Mouse (Mus musculus): Measurements from ENCODE around the gene Bysl.

DNA sequence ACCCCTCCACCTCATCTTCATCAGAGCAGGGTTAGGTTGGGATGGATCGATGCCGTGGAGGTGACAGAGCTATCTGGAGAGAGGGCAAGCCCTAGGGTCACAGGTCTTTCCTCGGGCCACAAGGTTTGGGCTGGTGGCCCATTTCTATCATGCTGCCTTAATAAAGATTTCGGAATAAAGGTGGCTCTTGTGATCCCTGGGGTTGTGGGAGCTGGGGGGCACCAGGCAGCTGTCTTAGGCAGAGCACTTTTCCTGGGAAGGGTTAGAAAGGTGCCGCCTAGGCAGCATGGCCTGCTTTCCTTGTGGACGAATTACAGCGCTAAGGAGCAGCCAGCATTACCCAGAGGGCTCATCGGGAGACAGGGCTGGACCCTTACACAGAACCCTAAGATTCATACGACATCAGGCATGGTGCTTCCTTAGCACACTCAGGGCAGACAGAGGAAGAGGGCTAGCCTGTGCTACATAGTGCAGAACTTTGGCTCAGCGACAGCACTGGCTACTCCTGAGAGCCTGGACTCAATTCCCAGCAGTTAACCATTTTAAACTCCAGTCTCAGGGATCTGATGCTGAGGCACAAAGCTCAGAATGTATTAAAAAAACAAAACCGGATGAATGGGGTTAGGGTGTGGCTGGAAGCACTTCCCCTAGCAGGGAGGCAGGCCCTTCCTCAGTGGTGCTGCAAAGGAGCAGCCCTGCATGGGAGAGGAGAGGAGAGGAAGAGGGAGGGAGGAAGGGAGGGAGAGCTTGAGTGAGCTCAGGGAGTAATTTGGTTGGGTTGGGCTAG lies 11.6 kb downstream of the Bysl start:
- no peak for TF ChIP-seq GATA1 (IDR thresholded peaks at IDR 0.05; ENCODE audit: low read length)
- no peak for TF ChIP-seq TAL1 (IDR thresholded peaks at IDR 0.05; ENCODE audit: low read length)
